20 mouse cellular contexts compared by ENCODE assay signal in the genomic region with DNA sequence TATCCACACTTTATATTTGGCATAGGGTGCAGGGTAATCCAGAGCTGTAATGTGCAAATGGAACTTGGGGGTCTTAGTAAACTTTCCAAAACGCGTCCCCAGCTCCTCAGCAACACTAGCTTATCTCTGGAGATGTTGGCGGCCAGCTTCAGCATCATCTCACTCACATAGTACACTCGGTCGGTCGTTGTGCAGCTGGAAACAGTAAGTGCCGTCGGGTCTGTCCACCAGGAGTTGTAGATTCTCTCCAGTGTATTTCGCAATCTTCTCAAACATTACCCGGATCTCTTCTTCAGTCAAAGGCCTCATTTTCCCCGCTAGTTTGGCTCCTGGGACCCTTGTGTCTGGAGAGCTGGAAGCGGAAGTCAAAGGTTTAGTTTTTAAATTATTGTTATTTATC. TPM values are rescaled to one million over a fixed set of nuclear protein-coding genes. Genes with fewer than 3 reads are reported as not detected.
DNase-seq lines count a peak whose midpoint lies in the region; ATAC-seq and TF ChIP-seq lines count a peak whose summit lies in the region.
"Had no signal": no experiment of that assay in that cellular context is flagged by ENCODE, and none has a peak within 500 bp of the region (broad histone marks: within the 10 kb centered on the region; RNA-seq: fewer than 3 reads in every experiment).

No protein-coding gene starts in this region.

- peak; percentile 87 for DNase-seq in heart, adult 11 months
- no peak for DNase-seq in heart, adult 2 months
- DNase-seq in lung, embryonic 14.5 days: peak; percentile 84
- DNase-seq in lung, postnatal 14 days: no peak
- peak; percentile 47 for DNase-seq in embryonic facial prominence, embryonic 10.5 days (ENCODE audit: low spot score)
- DNase-seq in testis, postnatal 14 days (ENCODE audit: low spot score): no peak
- DNase-seq in gastrocnemius, postnatal 36 days: no peak
- DNase-seq: adrenal gland, adult 8-10 months; cerebellum, adult 11-12 months; gastrocnemius, postnatal 14 days; layer of hippocampus, postnatal 36 days; liver, embryonic 13.5 days; thymus, adult 18-20 months had no signal

- intact Hi-C loops in heart, adult 2 months (cut with DNase I): no loop called here
- intact Hi-C loops in gastrocnemius, postnatal 36 days (cut with DNase I): no loop called here

- no peaks in the 10 kb centered on the region for H3K27me3 ChIP-seq in heart, adult 2 months (ENCODE audit: control insufficient read depth, insufficient read depth, low read length)
- H3K27me3 ChIP-seq in lung, embryonic 14.5 days (ENCODE audit: insufficient read depth, low read length): no peaks in the 10 kb centered on the region
- no peaks in the 10 kb centered on the region for H3K27me3 ChIP-seq in embryonic facial prominence, embryonic 10.5 days (replicated peaks; ENCODE audit: low read depth, poor library complexity, severe bottlenecking)
- H3K27me3 ChIP-seq in limb, embryonic 12.5 days: no peaks in the 10 kb centered on the region
- H3K27me3 ChIP-seq: intestine, embryonic 15.5 days; liver, embryonic 13.5 days; midbrain, embryonic 13.5 days had no signal

- no peaks in the 10 kb centered on the region for H3K36me3 ChIP-seq in heart, adult 2 months (ENCODE audit: control insufficient read depth, insufficient read depth, low read length)
- H3K36me3 ChIP-seq in lung, embryonic 14.5 days (ENCODE audit: insufficient read depth): no peaks in the 10 kb centered on the region
- no peaks in the 10 kb centered on the region for H3K36me3 ChIP-seq in embryonic facial prominence, embryonic 10.5 days (replicated peaks)
- no peaks in the 10 kb centered on the region for H3K36me3 ChIP-seq in limb, embryonic 12.5 days
- H3K36me3 ChIP-seq: G1E; hindbrain, embryonic 13.5 days; intestine, embryonic 15.5 days; liver, embryonic 13.5 days; midbrain, embryonic 13.5 days had no signal

- ATAC-seq in lung, embryonic 14.5 days (ENCODE audit: insufficient read depth): peak; percentile 92
- ATAC-seq in limb, embryonic 12.5 days (ENCODE audit: insufficient number of reproducible peaks, insufficient read depth, low FRiP score, low TSS enrichment, low read depth): no peak
- ATAC-seq: intestine, embryonic 15.5 days; midbrain, embryonic 13.5 days had no signal

- no peak for TF ChIP-seq POLR2A in heart, adult 2 months (IDR thresholded peaks at IDR 0.05; ENCODE audit: insufficient read depth, low read depth, low read length)

- no peak overlapping the region for H3K27ac ChIP-seq in heart, adult 2 months
- H3K27ac ChIP-seq in lung, embryonic 14.5 days (ENCODE audit: low read depth): peak overlapping the region; percentile 61
- peak overlapping the region; percentile 76 for H3K27ac ChIP-seq in embryonic facial prominence, embryonic 10.5 days (replicated peaks)
- peak overlapping the region; percentile 67 for H3K27ac ChIP-seq in limb, embryonic 12.5 days
- H3K27ac ChIP-seq: hindbrain, embryonic 13.5 days; intestine, embryonic 15.5 days; liver, embryonic 13.5 days; midbrain, embryonic 13.5 days had no signal

- no peak for TF ChIP-seq CTCF in heart, adult 2 months (IDR thresholded peaks at IDR 0.05)
- no peak for TF ChIP-seq CTCF in lung, embryonic 14.5 days (IDR thresholded peaks at IDR 0.05; ENCODE audit: low read depth)

- no peaks in the 10 kb centered on the region for H3K79me2 ChIP-seq in heart, adult 2 months (replicated peaks; ENCODE audit: control insufficient read depth, insufficient read depth, low read length)

- WGBS in heart, adult 2 months: 60% methylated on average over 12 of the region's 12 CpGs
- WGBS in lung, embryonic 14.5 days: 23% methylated on average over 12 of the region's 12 CpGs
- 49% methylated on average over 12 of the region's 12 CpGs for WGBS in embryonic facial prominence, embryonic 10.5 days
- 59% methylated on average over 12 of the region's 12 CpGs for WGBS in limb, embryonic 12.5 days

- H3K4me3 ChIP-seq in heart, adult 2 months: no peak overlapping the region
- no peak overlapping the region for H3K4me3 ChIP-seq in lung, embryonic 14.5 days (ENCODE audit: low read depth, low read length)
- H3K4me3 ChIP-seq in embryonic facial prominence, embryonic 10.5 days: no peak overlapping the region
- H3K4me3 ChIP-seq in limb, embryonic 12.5 days (replicated peaks): no peak overlapping the region
- H3K4me3 ChIP-seq: erythroblast, embryonic 14.5 days; hindbrain, embryonic 13.5 days; intestine, embryonic 15.5 days; liver, embryonic 13.5 days; midbrain, embryonic 13.5 days; myocyte had no signal

- TF ChIP-seq EP300 in heart, adult 2 months (IDR thresholded peaks at IDR 0.05; ENCODE audit: insufficient read depth, low read depth, low read length): no peak

- no peak overlapping the region for H3K9ac ChIP-seq in heart, adult 2 months (ENCODE audit: low read depth, low read length)
- H3K9ac ChIP-seq in lung, embryonic 14.5 days: no peak overlapping the region
- H3K9ac ChIP-seq in limb, embryonic 12.5 days (replicated peaks): no peak overlapping the region
- H3K9ac ChIP-seq: hindbrain, embryonic 13.5 days; intestine, embryonic 15.5 days; liver, embryonic 13.5 days; midbrain, embryonic 13.5 days had no signal

- no peak overlapping the region for H3K4me2 ChIP-seq in lung, embryonic 14.5 days
- no peak overlapping the region for H3K4me2 ChIP-seq in limb, embryonic 12.5 days
- H3K4me2 ChIP-seq: hindbrain, embryonic 13.5 days; intestine, embryonic 15.5 days; liver, embryonic 13.5 days; midbrain, embryonic 13.5 days had no signal

- H3K9me3 ChIP-seq in lung, embryonic 14.5 days (ENCODE audit: low read depth, low read length): no peaks in the 10 kb centered on the region
- 0 out of 2 replicates have a peak, but pooled peaks cover 3% of the 10 kb centered on the region for H3K9me3 ChIP-seq in embryonic facial prominence, embryonic 10.5 days
- no peaks in the 10 kb centered on the region for H3K9me3 ChIP-seq in limb, embryonic 12.5 days
- H3K9me3 ChIP-seq: G1E; hindbrain, embryonic 13.5 days; intestine, embryonic 15.5 days; liver, embryonic 13.5 days; midbrain, embryonic 13.5 days had no signal

- H3K4me1 ChIP-seq in heart, adult 2 months (ENCODE audit: control insufficient read depth, insufficient read depth, low read length): no peaks in the 10 kb centered on the region
- no peaks in the 10 kb centered on the region for H3K4me1 ChIP-seq in lung, embryonic 14.5 days (ENCODE audit: insufficient read depth)
- H3K4me1 ChIP-seq in embryonic facial prominence, embryonic 10.5 days: peaks cover 30% of the 10 kb centered on the region
- peaks cover 20% of the 10 kb centered on the region for H3K4me1 ChIP-seq in limb, embryonic 12.5 days (replicated peaks)

RNA-seq across cellular contexts. Expression of a gene that starts 55.2 kb away (rescaled TPM):
- total RNA-seq in heart, adult 2 months (2021): under 1 TPM; 0.26 to 0.89 TPM
- polyA plus RNA-seq in heart, adult 2 months (2012; rRNA removed): 0.44 and 0.45 TPM in 2 replicates
- 10.5 and 13.4 TPM in 2 replicates for polyA plus RNA-seq in lung, embryonic 14.5 days (2014; fragmentation: Nextera tagmentation; extraction: Ambion mirVana)
- polyA plus RNA-seq in embryonic facial prominence, embryonic 10.5 days (2016; fragmentation: Nextera tagmentation; extraction: Ambion mirVana): 1.1 and 1.4 TPM in 2 replicates
- 0.30 and 0.45 TPM in 2 replicates for polyA plus RNA-seq in limb, embryonic 12.5 days (2016; fragmentation: Nextera tagmentation; extraction: Ambion mirVana)
- total RNA-seq in gastrocnemius, postnatal 36 days (2021): under 1 TPM; 0.46 to 0.91 TPM
- total RNA-seq: G1E had no signal
- polyA plus RNA-seq: erythroblast, embryonic 14.5 days; G1E had no signal

Comparison
In these comparisons a context has a peak if more than half of its experiments do, and no peak if none do; other contexts are left out.
1. DNase-seq: peak in heart, adult 11 months (single experiment), lung, embryonic 14.5 days (single experiment) and embryonic facial prominence, embryonic 10.5 days (single experiment); none in heart, adult 2 months (0 of 2), lung, postnatal 14 days (single experiment), testis, postnatal 14 days (single experiment) and gastrocnemius, postnatal 36 days (0 of 2).